Comparison of ENCODE assay signal across 9 mouse cellular contexts in genomic region chr5:134678031-134678430, GRCm38 (mm10). TPM values are rescaled to one million over a fixed set of nuclear protein-coding genes. Genes with fewer than 3 reads are reported as not detected.
DNase-seq lines count a peak whose midpoint lies in the region; ATAC-seq lines count a peak whose summit lies in the region.
"Had no signal": no experiment of that assay in that cellular context is flagged by ENCODE, and none has a peak within 500 bp of the region (broad histone marks: within the 10 kb centered on the region; RNA-seq: fewer than 3 reads in every experiment).

No protein-coding gene starts in this region.

- H3K4me3 ChIP-seq in midbrain, embryonic 10.5 days = no peak overlapping the region
- no peak overlapping the region for H3K4me3 ChIP-seq in midbrain, embryonic 16.5 days (ENCODE audit: low read depth, low read length)
- H3K4me3 ChIP-seq in liver, embryonic 12.5 days = no peak overlapping the region
- no peak overlapping the region for H3K4me3 ChIP-seq in forebrain, embryonic 12.5 days (replicated peaks)
- H3K4me3 ChIP-seq: stomach, embryonic 15.5 days had no signal

- no peak overlapping the region for H3K9ac ChIP-seq in midbrain, embryonic 16.5 days (ENCODE audit: low read depth, low read length)
- H3K9ac ChIP-seq in liver, embryonic 12.5 days = 0 out of 2 replicates have a peak overlapping the region, but pooled peaks have one; percentile 39
- H3K9ac ChIP-seq in forebrain, embryonic 12.5 days = no peak overlapping the region
- H3K9ac ChIP-seq: stomach, embryonic 15.5 days had no signal

- peaks cover 14% of the 10 kb centered on the region for H3K36me3 ChIP-seq in midbrain, embryonic 10.5 days
- peaks cover 2% of the 10 kb centered on the region for H3K36me3 ChIP-seq in midbrain, embryonic 16.5 days (ENCODE audit: control insufficient read depth, insufficient read depth, low read length)
- no peaks in the 10 kb centered on the region for H3K36me3 ChIP-seq in liver, embryonic 12.5 days
- peaks cover 7% of the 10 kb centered on the region; the same call in 1 of the 2 replicates for H3K36me3 ChIP-seq in forebrain, embryonic 12.5 days (replicated peaks)
- H3K36me3 ChIP-seq: stomach, embryonic 15.5 days had no signal

- ATAC-seq in midbrain, embryonic 16.5 days = no peak
- no peak for ATAC-seq in liver, embryonic 12.5 days
- ATAC-seq in forebrain, embryonic 12.5 days (ENCODE audit: low FRiP score) = no peak

- H3K4me1 ChIP-seq in midbrain, embryonic 10.5 days = peaks cover 50% of the 10 kb centered on the region
- peaks cover 15% of the 10 kb centered on the region for H3K4me1 ChIP-seq in midbrain, embryonic 16.5 days (ENCODE audit: control insufficient read depth, insufficient read depth, low read length)
- H3K4me1 ChIP-seq in liver, embryonic 12.5 days = peaks cover 60% of the 10 kb centered on the region
- peaks cover 32% of the 10 kb centered on the region for H3K4me1 ChIP-seq in forebrain, embryonic 12.5 days

- 73% methylated on average over 3 of the region's 3 CpGs for WGBS in midbrain, embryonic 10.5 days
- 66% methylated on average over 3 of the region's 3 CpGs for WGBS in midbrain, embryonic 16.5 days
- 69% methylated on average over 3 of the region's 3 CpGs for WGBS in liver, embryonic 12.5 days (ENCODE audit: insufficient replicate concordance)
- WGBS in forebrain, embryonic 12.5 days = 83% methylated on average over 3 of the region's 3 CpGs

- no peak overlapping the region for H3K4me2 ChIP-seq in midbrain, embryonic 16.5 days (ENCODE audit: low read length)
- H3K4me2 ChIP-seq in liver, embryonic 12.5 days = peak overlapping the region; percentile 66
- no peak overlapping the region for H3K4me2 ChIP-seq in forebrain, embryonic 12.5 days

- peak overlapping the region; percentile 96 for H3K27ac ChIP-seq in midbrain, embryonic 10.5 days (replicated peaks)
- no peak overlapping the region for H3K27ac ChIP-seq in midbrain, embryonic 16.5 days (ENCODE audit: low read length)
- H3K27ac ChIP-seq in liver, embryonic 12.5 days = 0 out of 2 replicates have a peak overlapping the region, but pooled peaks have one; percentile 27
- no peak overlapping the region for H3K27ac ChIP-seq in forebrain, embryonic 12.5 days

- no peak for DNase-seq in midbrain, embryonic 10.5 days (ENCODE audit: low spot score)
- DNase-seq in gastrocnemius, postnatal 25 days = peak; percentile 58
- DNase-seq in spleen, postnatal 36 days (ENCODE audit: low spot score in 2 of 2) = peak; percentile 48
- no peak for DNase-seq in ovary, postnatal 14 days (ENCODE audit: low spot score)
- no peak for DNase-seq in right cerebral cortex, adult 2 months (ENCODE audit: low spot score in 2 of 2)

- H3K27me3 ChIP-seq in midbrain, embryonic 10.5 days (ENCODE audit: low read depth, poor library complexity, severe bottlenecking) = no peaks in the 10 kb centered on the region
- no peaks in the 10 kb centered on the region for H3K27me3 ChIP-seq in midbrain, embryonic 16.5 days (ENCODE audit: control insufficient read depth, insufficient read depth, low read depth, low read length)
- no peaks in the 10 kb centered on the region; the same call in 1 of the 2 replicates for H3K27me3 ChIP-seq in liver, embryonic 12.5 days (replicated peaks)
- H3K27me3 ChIP-seq in forebrain, embryonic 12.5 days = no peaks in the 10 kb centered on the region
- H3K27me3 ChIP-seq: stomach, embryonic 15.5 days had no signal

- no peaks in the 10 kb centered on the region for H3K9me3 ChIP-seq in midbrain, embryonic 10.5 days (replicated peaks)
- H3K9me3 ChIP-seq in midbrain, embryonic 16.5 days (replicated peaks; ENCODE audit: control insufficient read depth, low read length, poor library complexity, severe bottlenecking) = no peaks in the 10 kb centered on the region
- H3K9me3 ChIP-seq in liver, embryonic 12.5 days (replicated peaks) = no peaks in the 10 kb centered on the region
- no peaks in the 10 kb centered on the region for H3K9me3 ChIP-seq in forebrain, embryonic 12.5 days
- H3K9me3 ChIP-seq: stomach, embryonic 15.5 days had no signal

RNA-seq across cellular contexts. Expression of gene Limk1, which starts 10.4 kb away (rescaled TPM):
- polyA plus RNA-seq in midbrain, embryonic 10.5 days (2016; fragmentation: Nextera tagmentation; extraction: Ambion mirVana) = 8.0 and 9.8 TPM in 2 replicates
- polyA plus RNA-seq in midbrain, embryonic 16.5 days (2015; fragmentation: Nextera tagmentation; extraction: Ambion mirVana) = 17.8 and 20.1 TPM in 2 replicates
- 1 to 10 TPM; 2.7 to 2.8 TPM for total RNA-seq in gastrocnemius, postnatal 25 days (2021)
- 1.3 and 1.5 TPM in 2 replicates for polyA plus RNA-seq in liver, embryonic 12.5 days (2016; fragmentation: Nextera tagmentation; extraction: Ambion mirVana)
- polyA plus RNA-seq in forebrain, embryonic 12.5 days (2016; fragmentation: Nextera tagmentation; extraction: Ambion mirVana) = 14.5 and 17.3 TPM in 2 replicates

RNA-seq across cellular contexts. Expression of gene Eif4h, which starts 38.7 kb away (rescaled TPM):
- 537 and 556 TPM in 2 replicates for polyA plus RNA-seq in midbrain, embryonic 10.5 days (2016; fragmentation: Nextera tagmentation; extraction: Ambion mirVana)
- polyA plus RNA-seq in midbrain, embryonic 16.5 days (2015; fragmentation: Nextera tagmentation; extraction: Ambion mirVana) = 321 and 329 TPM in 2 replicates
- total RNA-seq in gastrocnemius, postnatal 25 days (2021) = 10 to 100 TPM; 85.7 to 97.7 TPM
- polyA plus RNA-seq in liver, embryonic 12.5 days (2016; fragmentation: Nextera tagmentation; extraction: Ambion mirVana) = 287 and 308 TPM in 2 replicates
- polyA plus RNA-seq in forebrain, embryonic 12.5 days (2016; fragmentation: Nextera tagmentation; extraction: Ambion mirVana) = 459 and 466 TPM in 2 replicates

Comparison
In these comparisons a context has a peak if more than half of its experiments do, and no peak if none do; other contexts are left out.
1. H3K27ac ChIP-seq: peak in midbrain, embryonic 10.5 days (single experiment) and liver, embryonic 12.5 days (single experiment); none in midbrain, embryonic 16.5 days (single experiment) and forebrain, embryonic 12.5 days (single experiment).
2. DNase-seq: peak in gastrocnemius, postnatal 25 days (single experiment) and spleen, postnatal 36 days (2 of 2); none in midbrain, embryonic 10.5 days (single experiment), ovary, postnatal 14 days (single experiment) and right cerebral cortex, adult 2 months (0 of 2).